Mouse (Mus musculus) skeletal muscle tissue, adult 2 months (tissue): ENCODE measurements around the gene 1810049J17Rik.

ENCODE experiments used
- DNase-seq: peaks from one replicate; pipeline ENCODE4 v3.0.0-alpha.2; 2012; ENCODE audit warnings: low read depth, low spot score

1810049J17Rik gene

DNA sequence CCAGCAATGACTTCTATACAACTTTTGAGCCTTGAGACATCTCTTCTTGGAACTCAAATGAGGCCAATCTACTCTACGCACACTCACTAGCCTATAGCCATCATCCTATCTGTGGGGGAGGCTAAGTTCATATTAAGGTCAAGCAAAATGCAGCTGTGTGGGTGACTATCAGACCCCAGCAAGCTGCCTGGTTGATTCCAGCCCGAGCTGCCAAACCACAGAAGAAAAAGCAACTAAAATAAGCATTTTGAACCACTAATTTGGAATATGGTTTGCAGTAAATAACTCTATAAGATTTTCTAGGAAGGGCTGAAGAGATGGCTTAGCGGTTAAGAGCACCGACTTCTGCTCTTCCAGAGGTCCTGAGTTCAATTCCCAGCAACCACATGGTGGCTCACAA is 11.0 kb downstream of the 1810049J17Rik start:
- DNase-seq: no peak

DNA sequence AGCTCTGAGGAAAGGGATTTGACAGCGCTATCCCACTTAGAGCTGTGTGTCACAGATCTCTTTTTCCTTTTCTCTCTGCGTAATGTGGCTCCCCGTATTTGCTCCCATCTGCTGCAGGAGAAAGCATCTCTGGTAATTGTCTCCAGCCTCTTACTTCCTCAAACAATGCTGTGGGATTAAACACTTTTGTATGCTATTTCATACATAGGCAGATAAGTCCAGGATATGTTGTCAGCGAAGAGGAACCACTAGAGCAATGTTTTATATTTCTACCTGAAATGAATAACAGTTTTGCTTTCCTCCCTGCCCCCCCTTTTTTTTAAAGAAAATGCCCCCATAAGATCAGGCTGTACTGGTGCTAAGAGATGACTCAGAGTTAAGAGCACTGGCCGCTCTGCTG is 13.2 kb downstream of the 1810049J17Rik start:
- DNase-seq: no peak

DNA sequence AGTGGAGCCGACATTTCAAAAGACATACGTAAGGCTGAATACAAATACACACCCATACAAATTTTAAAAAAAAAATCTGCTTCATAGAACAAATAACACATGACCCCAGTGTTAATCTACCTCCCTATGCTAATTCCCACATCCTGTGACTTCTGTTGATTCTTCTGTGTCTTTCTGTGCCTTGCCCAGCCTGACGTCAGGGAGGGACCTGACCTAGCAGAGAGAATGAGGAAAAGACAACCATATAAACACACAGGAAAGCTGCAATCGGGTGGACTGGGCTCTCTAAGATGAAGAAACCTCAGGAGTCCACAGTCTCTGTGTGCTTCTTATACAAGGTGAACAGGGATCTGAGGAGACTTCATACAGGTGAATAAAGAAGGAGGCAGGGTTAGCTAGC is 14.6 kb downstream of the 1810049J17Rik start:
- no peak for DNase-seq

DNA sequence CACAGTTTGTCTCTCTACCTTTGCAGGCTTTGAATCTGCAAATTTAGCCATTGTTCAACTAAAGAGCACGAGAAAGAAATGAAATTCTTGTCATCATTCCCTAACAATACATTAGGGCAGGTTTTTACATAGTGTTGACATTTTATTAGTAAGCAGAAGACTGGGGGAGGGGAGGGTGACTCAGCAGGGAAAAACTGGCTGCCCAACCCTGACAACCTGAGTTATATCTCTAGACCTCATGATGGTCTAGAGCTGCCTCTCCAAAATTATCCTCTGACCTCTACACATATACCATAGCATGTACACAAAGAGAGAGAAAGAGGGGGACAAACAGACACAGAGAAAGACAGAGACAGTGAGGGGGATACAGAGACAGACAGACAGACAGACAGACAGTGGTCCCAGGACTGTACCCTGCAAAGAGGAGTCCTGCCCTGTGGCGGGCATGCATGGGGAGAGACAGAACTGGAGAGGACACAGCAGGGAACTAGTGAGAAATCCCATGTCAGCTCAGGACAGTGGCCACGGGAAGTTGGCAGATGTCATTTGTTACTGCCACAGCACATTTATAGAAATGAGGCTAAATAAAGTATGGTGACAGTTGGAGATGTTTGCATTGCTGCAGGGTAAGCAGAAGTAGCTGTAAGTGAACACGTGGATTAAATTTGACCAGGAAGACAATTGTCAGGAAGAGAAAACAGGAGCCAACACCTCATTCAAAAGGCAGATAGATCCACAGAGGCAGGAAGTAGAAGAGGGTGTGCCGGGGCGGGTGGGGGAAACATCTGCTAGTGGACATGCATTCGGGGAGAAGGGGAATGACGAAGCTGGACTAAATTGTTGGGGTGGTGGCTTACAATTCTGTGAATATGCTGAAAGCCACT is 15.3 kb downstream of the 1810049J17Rik start:
- DNase-seq: no peak

DNA sequence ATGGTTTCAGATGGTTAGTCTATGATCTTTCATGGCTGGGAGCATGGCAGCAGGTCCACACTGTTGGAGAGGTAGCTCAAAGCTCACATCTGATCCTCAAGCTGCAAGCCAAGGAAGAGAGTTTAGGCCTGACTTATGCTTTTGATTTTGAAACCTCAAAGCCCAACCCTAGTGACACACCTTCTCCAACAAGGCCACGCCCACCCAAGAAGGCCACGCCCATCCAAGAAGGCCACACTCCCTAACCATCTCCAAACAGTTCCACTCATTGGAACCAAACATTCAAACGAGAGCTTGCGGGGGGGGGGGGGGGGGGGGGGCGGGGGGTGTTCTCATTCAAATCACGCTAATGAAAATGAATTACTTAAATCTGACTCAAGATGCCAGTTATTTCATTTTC is 19.9 kb downstream of the 1810049J17Rik start:
- no peak for DNase-seq

DNA sequence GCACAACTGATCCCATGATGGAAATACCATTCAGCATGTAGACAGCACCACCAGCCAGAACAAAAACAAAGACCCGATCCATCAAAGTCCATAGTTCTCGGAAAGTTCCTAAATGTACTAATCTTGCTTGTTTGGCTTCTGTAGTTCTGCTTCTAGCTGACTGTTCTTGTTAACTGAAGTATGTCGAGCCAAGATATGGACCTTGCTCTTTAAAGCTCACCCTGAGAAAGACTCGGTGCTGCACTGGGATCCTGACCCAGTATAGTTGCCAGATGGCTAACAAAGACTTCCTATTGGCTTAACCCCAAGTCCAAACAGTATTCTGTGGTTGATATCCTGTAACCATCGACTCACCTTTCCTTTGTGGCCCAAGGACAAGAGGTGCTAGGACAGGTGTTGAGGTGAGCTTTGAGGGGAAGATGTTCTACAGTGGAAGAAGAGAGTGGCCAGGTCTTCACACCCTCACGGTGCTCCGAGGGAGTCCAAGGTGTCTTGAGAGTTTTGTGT is 23.4 kb downstream of the 1810049J17Rik start:
- no peak for DNase-seq

DNA sequence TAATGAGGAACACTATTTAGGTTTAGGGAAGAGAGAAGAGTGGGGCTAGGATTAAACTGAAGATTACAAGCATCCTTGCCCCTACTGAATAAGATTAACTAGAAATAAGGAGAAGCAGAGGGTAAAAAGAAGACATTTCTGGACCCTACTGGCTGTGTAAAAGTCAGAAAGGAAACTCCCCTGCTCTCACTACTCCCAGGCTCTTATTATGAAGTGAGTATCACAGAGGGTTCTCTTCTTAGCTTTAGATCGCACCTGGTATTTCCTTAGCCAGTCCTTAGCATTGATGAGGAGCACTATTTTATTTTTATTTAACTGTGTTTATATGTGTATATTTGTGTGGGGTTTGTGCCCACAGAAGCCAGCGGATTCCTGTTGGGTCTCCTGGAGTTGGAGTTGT is 25.5 kb downstream of the 1810049J17Rik start:
- DNase-seq: no peak

DNA sequence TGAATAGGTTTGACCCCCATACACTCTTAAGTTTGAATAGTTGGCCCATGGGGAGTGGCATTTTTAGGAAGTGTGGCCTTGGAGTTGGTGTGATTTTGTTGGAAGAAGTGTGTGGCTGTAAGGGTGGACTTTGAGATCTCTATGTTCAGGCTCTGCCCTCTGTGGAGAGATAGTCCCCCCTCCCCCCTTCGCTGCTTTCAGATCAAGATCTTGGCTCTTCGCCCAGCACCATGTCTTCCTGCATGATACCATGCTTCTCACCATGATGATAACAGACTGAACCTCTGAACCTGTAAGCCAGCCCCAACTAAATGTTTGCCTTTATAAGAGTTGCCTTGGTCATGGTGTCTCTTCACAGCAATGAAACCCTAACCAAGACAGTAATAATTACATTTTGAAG is 29.9 kb downstream of the 1810049J17Rik start:
- DNase-seq: no peak

DNA sequence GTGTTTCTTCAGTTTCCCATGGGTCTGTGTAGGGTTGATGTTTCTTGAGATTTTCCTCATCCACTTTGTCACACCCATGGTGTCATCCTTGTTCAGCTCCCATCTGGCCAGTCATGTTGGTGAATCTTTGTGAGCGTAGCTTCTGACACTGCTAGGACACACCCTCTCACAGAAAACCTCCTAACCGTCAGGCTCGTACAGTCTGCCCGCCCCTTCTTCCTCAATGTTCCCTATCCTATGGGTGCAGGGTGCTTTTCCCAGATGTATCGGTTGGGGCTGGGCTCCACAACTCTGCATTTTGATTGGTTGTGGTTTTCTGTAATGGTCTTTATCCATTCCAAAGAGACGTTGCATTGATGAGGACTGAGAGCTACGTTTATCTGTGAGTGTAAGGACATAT is 31.4 kb downstream of the 1810049J17Rik start:
- DNase-seq: no peak

DNA sequence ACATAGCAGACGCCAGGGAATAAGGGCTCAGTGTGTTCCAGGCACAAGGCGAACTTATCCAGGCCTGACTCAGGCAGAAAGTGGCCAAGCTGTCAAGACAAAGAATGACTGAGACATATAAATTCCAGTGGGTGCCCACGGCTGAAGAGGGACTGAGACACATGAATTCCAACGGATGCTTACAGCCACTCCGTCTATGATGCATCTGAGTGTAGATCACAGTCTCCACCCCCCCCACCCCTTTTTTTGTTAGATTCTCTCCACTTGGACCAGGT is 36.2 kb downstream of the 1810049J17Rik start:
- peak; percentile 21 for DNase-seq

DNA sequence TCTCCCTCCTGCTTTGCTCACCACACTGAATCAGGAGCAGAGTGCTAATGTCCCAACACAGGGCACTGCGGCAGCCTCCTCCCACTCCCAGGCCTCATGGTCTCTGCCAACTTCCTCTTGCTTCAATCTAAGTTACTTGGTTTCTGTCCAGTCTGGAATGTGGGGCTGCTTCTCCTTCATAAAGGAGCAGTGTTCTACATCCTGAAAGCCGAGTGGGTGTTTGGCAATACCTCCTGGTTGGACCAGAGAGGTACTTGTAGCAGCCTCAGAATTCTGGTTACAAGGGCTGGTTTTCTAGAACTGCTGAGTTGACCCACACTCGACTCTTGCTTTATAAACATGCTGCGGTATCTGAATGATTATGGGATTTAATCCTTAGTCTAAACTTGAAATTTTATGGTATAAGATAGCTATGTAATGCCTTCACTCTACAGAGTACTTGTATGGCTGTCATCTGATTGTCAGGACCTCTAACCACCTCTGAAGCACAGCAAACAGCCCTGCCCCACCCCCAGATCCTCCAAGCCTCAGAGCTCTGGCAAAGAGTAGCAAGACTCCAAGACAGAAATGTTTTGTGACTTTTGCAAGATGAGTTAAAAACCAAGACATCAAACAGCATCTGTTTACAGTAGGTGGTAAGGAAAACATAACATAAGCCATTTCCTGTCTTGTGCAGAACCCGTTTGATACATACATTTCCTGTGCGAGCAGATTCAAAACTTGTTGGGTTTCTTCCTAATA is 36.7 kb downstream of the 1810049J17Rik start:
- DNase-seq: peak; percentile 9

DNA sequence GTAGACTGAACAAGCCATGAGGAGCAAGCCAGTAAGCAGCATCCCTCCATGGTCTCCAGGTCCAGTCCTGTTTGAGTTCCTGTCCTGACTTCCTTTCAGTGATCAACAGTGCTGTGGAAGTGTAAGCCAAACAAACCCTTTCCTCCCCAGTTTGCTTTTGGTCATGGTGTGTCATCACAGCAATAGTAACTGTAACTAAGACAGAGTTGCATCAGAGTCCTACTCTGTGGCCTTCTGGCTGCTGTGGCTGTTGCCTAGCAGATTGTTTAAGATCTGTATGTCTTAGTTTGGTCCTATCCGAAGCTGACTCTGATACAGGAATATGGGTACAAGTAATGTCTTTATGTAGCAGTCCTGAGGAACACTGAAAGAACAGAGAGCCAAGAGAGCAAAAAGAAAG is 41.9 kb downstream of the 1810049J17Rik start:
- DNase-seq: no peak

DNA sequence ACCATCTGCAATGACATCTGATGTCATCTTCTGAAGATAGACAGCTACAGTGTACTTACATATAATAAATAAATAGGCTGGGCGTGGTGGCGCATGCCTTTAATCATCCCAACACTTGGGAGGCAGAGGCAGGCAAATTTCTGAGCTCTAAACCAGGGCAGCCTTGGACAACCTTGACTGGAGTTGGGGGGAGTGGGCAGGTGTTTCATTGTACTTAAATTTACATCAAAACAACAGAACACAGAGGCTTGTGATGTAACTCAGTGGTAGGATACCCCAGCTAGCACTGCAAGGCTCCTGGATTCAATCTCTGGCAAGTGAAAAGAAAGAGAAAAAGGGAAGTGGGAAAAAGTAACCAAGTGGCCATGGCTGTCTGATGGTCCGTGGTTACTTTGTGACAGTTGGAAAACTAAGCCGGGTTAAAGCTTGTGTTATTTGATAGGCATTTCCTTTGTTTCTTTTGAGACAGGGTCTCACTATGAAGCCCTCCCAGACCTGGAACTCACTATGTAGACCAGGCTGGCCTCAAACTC is 46.5 kb downstream of the 1810049J17Rik start:
- no peak for DNase-seq

DNA sequence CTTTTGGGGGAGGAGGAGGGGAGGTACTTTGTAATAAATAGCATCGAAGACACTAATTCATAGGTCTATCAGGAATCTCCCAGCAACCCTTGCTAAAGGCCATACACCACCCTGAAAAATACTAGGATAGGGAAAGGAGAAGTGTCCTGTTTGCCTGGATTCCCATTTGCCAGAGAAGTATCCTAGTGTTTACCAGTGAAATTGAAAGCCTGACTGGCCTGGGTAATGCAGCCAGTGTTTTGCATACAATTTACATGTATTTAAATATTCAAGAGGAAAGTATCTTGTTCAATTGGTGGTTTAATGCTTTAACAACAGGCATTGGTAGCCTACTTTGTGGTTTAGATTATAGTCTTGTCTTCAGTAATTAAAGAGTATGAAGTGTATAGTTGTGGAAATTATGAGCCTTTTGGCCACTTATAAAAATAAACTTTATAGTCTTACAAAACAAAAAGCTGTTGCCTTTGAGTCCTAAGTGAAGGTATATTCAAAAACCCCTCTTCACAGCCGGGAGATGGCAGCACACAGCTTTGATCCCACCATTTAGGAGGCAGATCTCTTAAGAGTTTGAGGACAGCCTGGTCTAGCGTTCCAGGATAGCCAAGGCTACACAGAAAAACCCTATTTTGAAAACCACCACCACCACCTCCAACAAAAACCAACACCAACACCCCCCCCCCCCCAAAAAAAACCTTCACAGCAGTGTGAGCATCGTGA is 47.5 kb downstream of the 1810049J17Rik start:
- no peak for DNase-seq

DNA sequence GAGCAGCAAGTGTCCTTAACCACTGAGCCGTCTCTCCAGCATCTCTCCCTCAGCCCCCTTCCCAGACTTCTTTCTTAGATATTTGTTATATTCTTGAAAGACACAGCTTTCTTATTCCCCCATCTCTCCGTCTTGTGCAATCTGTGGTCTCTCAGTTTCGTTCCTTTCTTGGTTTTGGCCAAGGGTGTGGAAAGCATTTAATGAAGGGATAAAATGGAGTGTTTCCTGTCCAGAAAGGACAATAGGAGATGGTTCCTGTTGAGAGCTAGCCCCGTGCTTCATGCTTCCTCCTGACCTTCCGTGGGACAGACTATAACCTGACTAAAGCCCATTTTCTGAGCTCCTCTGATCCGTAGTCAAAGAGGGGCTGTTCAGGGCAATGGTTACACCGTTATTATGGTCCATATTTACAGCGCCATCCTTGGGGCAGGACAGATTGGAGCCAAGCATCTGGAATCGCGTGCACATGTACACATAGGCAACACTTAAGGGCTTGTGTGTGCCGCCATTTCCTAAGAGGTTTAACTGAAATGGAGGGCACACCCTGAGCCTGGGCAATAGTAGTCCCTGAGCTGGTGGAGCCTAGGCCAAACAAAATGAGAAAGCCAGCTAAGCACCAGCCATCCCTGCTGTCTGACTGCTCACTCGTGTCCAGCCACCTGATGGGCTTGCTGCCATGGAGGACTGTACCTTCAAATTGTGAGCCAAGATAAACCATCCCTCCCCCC is 48.2 kb downstream of the 1810049J17Rik start:
- DNase-seq: no peak
